Mouse (Mus musculus): Measurements from ENCODE around the gene Akr1cl.
A peak's percentile ranks its signal among the peaks of the same experiment; 100 is the strongest.

The Akr1cl gene

DNA sequence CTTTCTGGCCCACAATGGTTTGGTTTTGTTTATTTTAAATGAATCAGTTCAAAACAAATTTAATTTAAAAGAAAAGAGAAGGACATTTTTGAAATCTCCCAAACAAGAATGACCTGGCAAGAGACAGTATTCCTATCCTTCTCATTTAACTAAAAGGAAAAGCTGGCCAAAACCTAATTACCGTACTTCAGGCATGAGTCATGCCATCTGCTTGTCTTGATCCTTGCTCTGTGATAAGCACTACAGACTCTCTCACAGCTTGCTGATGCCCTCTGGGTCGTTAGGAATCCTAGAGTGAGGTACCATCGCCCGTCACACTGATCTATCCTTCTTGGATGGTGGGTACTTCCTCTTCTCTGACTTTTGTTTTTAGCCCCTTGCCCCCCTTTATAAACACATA lies 39.4 kb downstream of the Akr1cl start:
- DNase-seq (ENCODE audit: extremely low spot score, low spot score), result no peak

DNA sequence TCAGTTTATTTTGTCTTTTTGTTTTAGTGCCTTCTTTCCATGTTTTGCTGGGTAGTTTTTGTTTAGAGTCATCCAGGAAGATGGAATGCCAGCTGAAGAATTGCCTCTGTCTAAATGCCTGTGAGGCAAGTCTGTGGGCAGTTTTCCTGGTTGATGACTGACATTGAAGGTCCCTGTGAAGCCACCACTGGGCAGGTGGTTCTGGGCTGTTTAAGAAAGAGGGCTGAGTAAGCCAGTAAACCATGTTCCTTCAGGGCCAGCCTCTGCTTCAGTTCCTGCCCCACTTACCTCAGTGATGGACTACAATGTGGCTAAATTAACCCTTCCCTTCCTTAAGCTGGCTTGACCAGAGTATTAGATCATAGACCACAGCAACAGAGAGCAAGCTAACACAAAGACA lies 44.4 kb downstream of the Akr1cl start:
- DNase-seq (ENCODE audit: extremely low spot score, low spot score), result no peak

DNA sequence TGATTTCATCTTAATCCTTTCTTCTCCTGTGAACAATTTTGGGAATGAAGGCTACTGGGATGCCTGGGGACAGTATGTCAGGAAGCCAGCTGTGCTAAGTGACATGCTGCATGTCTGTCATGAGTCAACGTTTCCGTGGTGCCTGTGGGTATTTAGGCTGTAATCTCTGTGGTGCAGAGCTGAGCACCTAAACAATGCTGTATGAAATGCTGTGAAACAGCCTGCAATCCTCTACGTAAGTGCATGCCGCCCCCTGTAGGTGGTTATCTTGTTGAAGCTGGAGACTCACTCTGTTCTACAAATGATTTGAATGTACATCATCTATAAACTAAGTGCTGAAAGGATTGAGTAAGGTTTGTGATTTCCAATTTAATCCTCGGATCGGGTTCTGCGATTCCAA lies 46.4 kb downstream of the Akr1cl start:
- peak; percentile 32 for DNase-seq (ENCODE audit: extremely low spot score, low spot score)

GRCm38 (mm10) chr1:64983247-64983646 lies 49.3 kb downstream of the Akr1cl start:
- DNase-seq (ENCODE audit: extremely low spot score, low spot score), result no peak

DNA sequence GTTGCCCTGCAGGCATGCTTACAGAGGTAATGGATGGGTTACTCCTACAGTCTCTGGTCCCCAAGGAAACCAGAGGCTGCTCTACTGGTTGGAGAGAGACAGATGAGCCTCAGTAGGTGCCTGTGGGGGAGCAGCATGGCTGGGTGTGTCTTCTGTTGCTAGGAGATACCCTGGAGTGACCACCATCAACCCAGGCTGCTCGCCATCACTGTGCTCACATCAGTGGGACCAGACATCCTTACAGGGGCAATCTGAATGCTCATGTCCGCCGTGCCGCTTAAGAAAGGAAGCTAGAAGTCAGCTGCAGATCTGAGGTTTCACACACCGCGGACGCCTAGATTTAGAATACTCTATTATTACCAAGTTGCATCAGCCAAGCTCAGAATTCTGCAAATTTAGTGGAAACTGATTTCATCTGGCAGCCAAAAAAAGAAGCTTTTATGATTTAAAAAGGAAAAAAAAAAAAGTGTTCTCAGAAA lies 54.2 kb downstream of the Akr1cl start:
- DNase-seq (ENCODE audit: extremely low spot score, low spot score), result peak; percentile 15

GRCm38 (mm10) chr1:64975346-64975745 lies 57.2 kb downstream of the Akr1cl start:
- peak; percentile 20 for DNase-seq (ENCODE audit: extremely low spot score, low spot score)

GRCm38 (mm10) chr1:64970685-64971084 lies 61.9 kb downstream of the Akr1cl start:
- no peak for DNase-seq (ENCODE audit: extremely low spot score, low spot score)

Measured in neural tube, embryonic 10.5 days (tissue).